Mouse (Mus musculus): ENCODE measurements around the gene Serinc4.

Serinc4 gene

GRCm38 (mm10) chr2:121448136-121448535, 8.4 kb downstream of the Serinc4 start:
- no peak for DNase-seq (ENCODE audit: low read depth, low spot score)

- no peak for DNase-seq (ENCODE audit: low read depth, low spot score)
Measured at GRCm38 (mm10) chr2:121447006-121447405, 9.6 kb downstream of the Serinc4 start.

GRCm38 (mm10) chr2:121446506-121446905, 10.1 kb downstream of the Serinc4 start:
- no peak for DNase-seq (ENCODE audit: low read depth, low spot score)

- DNase-seq (ENCODE audit: low read depth, low spot score): no peak
Measured at GRCm38 (mm10) chr2:121445117-121445516, 11.5 kb downstream of the Serinc4 start.

GRCm38 (mm10) chr2:121444178-121444577, 12.4 kb downstream of the Serinc4 start, which contains the start of gene Ell3:
TSS of gene Ell3 (minus strand) at chr2:121444278.
- DNase-seq (ENCODE audit: low read depth, low spot score): no peak

- no peak for DNase-seq (ENCODE audit: low read depth, low spot score)
Measured at GRCm38 (mm10) chr2:121443068-121443349, 13.6 kb downstream of the Serinc4 start.

GRCm38 (mm10) chr2:121442259-121443067, 14.1 kb downstream of the Serinc4 start:
- DNase-seq (ENCODE audit: low read depth, low spot score): peak; percentile 48

GRCm38 (mm10) chr2:121441800-121442199, 14.8 kb downstream of the Serinc4 start:
- DNase-seq (ENCODE audit: low read depth, low spot score): peak; percentile 14

- DNase-seq (ENCODE audit: low read depth, low spot score): no peak
Measured at GRCm38 (mm10) chr2:121440834-121441605, 15.6 kb downstream of the Serinc4 start.

- no peak for DNase-seq (ENCODE audit: low read depth, low spot score)
Measured at GRCm38 (mm10) chr2:121439746-121440145, 16.8 kb downstream of the Serinc4 start.

- peak; percentile 24 for DNase-seq (ENCODE audit: low read depth, low spot score)
Measured at GRCm38 (mm10) chr2:121434854-121435253, 21.7 kb downstream of the Serinc4 start.

GRCm38 (mm10) chr2:121425890-121426289, 30.7 kb downstream of the Serinc4 start:
- DNase-seq (ENCODE audit: low read depth, low spot score): no peak

- no peak for DNase-seq (ENCODE audit: low read depth, low spot score)
Measured at GRCm38 (mm10) chr2:121423166-121423565, 33.4 kb downstream of the Serinc4 start.

- no peak for DNase-seq (ENCODE audit: low read depth, low spot score)
Measured at GRCm38 (mm10) chr2:121418476-121418875, 38.1 kb downstream of the Serinc4 start.

- DNase-seq (ENCODE audit: low read depth, low spot score): no peak
Measured at GRCm38 (mm10) chr2:121416356-121416755, 40.2 kb downstream of the Serinc4 start.

GRCm38 (mm10) chr2:121415591-121415990, 41.0 kb downstream of the Serinc4 start:
- DNase-seq (ENCODE audit: low read depth, low spot score): no peak

- DNase-seq (ENCODE audit: low read depth, low spot score): no peak
Measured at GRCm38 (mm10) chr2:121415103-121415502, 41.5 kb downstream of the Serinc4 start.

GRCm38 (mm10) chr2:121414139-121414685, 42.4 kb downstream of the Serinc4 start:
- peak; percentile 45 for DNase-seq (ENCODE audit: low read depth, low spot score)

GRCm38 (mm10) chr2:121413387-121414042, 43.1 kb downstream of the Serinc4 start, which contains the start of the genes Pdia3 and Catsper2:
TSS of gene Pdia3 (plus strand) at chr2:121413775.
TSS of gene Catsper2 (minus strand) at chr2:121413792.
- peak; percentile 96 for DNase-seq (ENCODE audit: low read depth, low spot score)

GRCm38 (mm10) chr2:121412843-121413386, 43.7 kb downstream of the Serinc4 start:
- peak; percentile 43 for DNase-seq (ENCODE audit: low read depth, low spot score)

GRCm38 (mm10) chr2:121408160-121408559, 48.4 kb downstream of the Serinc4 start:
- peak; percentile 62 for DNase-seq (ENCODE audit: low read depth, low spot score)

- DNase-seq (ENCODE audit: low read depth, low spot score): no peak
Measured at GRCm38 (mm10) chr2:121403296-121403695, 53.3 kb downstream of the Serinc4 start.
